Mouse (Mus musculus) hindbrain, embryonic 11.5 days (tissue): ENCODE measurements at regions not wholly inside any gene's neighbourhood (a gene's known extent, or its start where the extent isn't known, plus 50 kb on each side); places are given as distances from the start of the nearest gene placed in this dataset.

ENCODE experiments used
- ATAC-seq: fragments of 200-750 bp; cut with Nextera tagmentation; 2 replicates; pipeline ENCODE4 v1.8.0; 2017; ENCODE audit warnings: mild to moderate bottlenecking, moderate TSS enrichment, moderate library complexity; ENCODE audit not compliant: low FRiP score
- DNase-seq: peaks from one replicate; pipeline ENCODE4 v3.0.0-alpha.2; 2015; ENCODE audit warnings: low spot score
- H3K27ac ChIP-seq: fragments of 300-500 bp; sonication (generic); 2 replicates; pipeline ENCODE4 v1.5.1; 2014; ENCODE audit warnings: mild to moderate bottlenecking, low read depth, low read length
- H3K27me3 ChIP-seq: fragments of 300-500 bp; sonication (generic); 2 replicates; pipeline ENCODE4 v1.6.1; 2014; ENCODE audit warnings: mild to moderate bottlenecking, low read length, moderate library complexity, mixed read lengths; ENCODE audit not compliant: control insufficient read depth, insufficient read depth
- H3K36me3 ChIP-seq: fragments of 300-500 bp; sonication (generic); 2 replicates; pipeline ENCODE4 v1.6.1; 2014; ENCODE audit warnings: mild to moderate bottlenecking, low read length, moderate library complexity, mixed read lengths; ENCODE audit not compliant: control insufficient read depth, insufficient read depth
- H3K4me1 ChIP-seq: fragments of 300-500 bp; sonication (generic); replicated peaks from 2 replicates; pipeline ENCODE4 v1.6.1; 2014; ENCODE audit warnings: low read length, mixed read lengths; ENCODE audit not compliant: control insufficient read depth, insufficient read depth
- H3K4me2 ChIP-seq: fragments of 300-500 bp; sonication (generic); replicated peaks from 2 replicates; pipeline ENCODE4 v1.6.1; 2014; ENCODE audit warnings: mild to moderate bottlenecking, low read depth, low read length
- H3K4me3 ChIP-seq: fragments of 300-500 bp; sonication (generic); 2 replicates; pipeline ENCODE4 v1.5.1; 2014; ENCODE audit warnings: low read depth, low read length
- H3K9ac ChIP-seq: fragments of 300-500 bp; sonication (generic); 2 replicates; pipeline ENCODE4 v1.6.1; 2014; ENCODE audit warnings: low read depth, low read length
- H3K9me3 ChIP-seq: fragments of 300-500 bp; sonication (generic); 2 replicates; pipeline ENCODE4 v1.6.1; 2016; ENCODE audit warnings: low read length; ENCODE audit not compliant: control insufficient read depth
- WGBS: fragments of 180-500 bp; shearing (Covaris S2); extraction: QIAGEN DNeasy Blood & Tissue Kit; methylation state at CpG from one replicate; pipeline ENCODE4 v1.1.7; 2014; 5-methylcytosine and 5-hydroxymethylcytosine counted together

DNA sequence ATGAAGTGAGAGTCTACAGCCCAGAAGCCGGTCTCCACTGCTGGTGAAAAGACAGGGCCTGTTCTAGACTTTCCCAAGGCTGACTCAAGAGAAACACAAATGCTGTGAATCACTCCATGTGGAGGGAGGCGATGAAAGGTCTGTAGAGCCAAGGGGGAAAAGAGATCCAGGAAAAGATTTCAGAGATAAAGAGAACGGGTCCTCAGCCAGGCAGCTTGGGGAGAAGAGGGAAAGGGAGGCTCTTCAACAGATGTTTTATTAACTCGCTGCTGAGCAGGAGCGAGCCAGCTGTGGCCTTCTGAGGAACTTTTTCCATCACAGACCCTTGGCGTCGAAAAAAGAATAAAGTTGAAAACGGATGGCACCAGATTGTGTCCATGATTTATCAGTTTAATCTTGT is 500.7 kb upstream of the Tnp1 start:
- ATAC-seq: no peak

DNA sequence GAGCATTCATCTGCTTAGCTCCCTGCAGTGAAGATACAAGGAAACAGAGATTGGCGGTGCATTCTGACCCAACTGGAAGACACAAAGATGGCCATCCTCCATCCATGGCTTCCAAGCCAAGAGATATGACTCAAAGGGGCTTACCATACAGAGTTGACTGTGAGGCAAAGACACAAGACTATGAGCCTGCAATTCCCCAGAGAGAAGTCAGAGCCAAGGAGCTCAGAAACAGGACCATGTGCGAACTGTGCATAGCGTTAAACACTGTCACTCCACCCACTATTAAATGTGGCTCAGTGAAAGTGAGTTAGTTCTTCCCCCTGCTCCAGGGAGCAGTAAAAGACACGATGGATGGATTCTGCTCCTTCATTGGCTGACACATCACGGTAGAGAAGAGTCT is 500.1 kb upstream of the Tnp1 start:
- WGBS: 88% methylated on average over 5 of the region's 5 CpGs
- no peaks in the 10 kb centered on the region for H3K4me1 ChIP-seq
- H3K27ac ChIP-seq: no peak overlapping the region
- H3K27me3 ChIP-seq: no peaks in the 10 kb centered on the region
- H3K36me3 ChIP-seq: no peaks in the 10 kb centered on the region
- H3K4me2 ChIP-seq: no peak overlapping the region
- DNase-seq (no peak), ATAC-seq (no peak)
- H3K4me3 ChIP-seq: no peak overlapping the region
- H3K9ac ChIP-seq: no peak overlapping the region
- H3K9me3 ChIP-seq: no peaks in the 10 kb centered on the region

More for the DNA sequence above, 500.7 kb upstream of the Tnp1 start:
- Histone ChIP-seq H3K36me3 (no peaks in the 10 kb centered on the region), H3K9me3 (no peaks in the 10 kb centered on the region), H3K4me1 (no peaks in the 10 kb centered on the region), H3K9ac (no peak overlapping the region), H3K4me2 (no peak overlapping the region), H3K27ac (no peak overlapping the region), H3K27me3 (no peaks in the 10 kb centered on the region), H3K4me3 (no peak overlapping the region)
- WGBS: 78% methylated on average over 8 of the region's 8 CpGs
- DNase-seq: no peak

DNA sequence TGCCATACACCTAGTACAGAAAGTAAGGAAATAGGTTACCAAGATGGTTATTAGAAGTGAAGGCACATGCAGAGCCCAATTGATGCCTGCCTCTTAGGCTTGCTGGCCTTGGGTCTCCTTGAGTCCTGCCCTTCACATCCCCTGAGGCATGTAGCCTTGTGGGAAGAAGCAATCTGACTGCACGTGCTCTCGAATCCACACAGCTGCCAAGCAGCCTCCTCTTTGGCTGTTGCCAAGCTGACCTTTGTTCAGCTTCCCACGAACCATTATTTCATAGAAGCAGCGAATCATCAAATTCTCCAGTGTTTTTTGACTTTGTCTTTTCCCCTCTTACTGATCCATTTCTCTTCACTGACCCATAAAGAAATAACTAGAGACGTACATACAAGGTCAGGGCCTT is 498.1 kb upstream of the Tnp1 start:
- no peaks in the 10 kb centered on the region for H3K27me3 ChIP-seq
- H3K4me2 ChIP-seq: no peak overlapping the region
- no peak overlapping the region for H3K4me3 ChIP-seq
- no peak for DNase-seq
- H3K9me3 ChIP-seq: no peaks in the 10 kb centered on the region
- H3K36me3 ChIP-seq: no peaks in the 10 kb centered on the region
- 41% methylated on average over 5 of the region's 5 CpGs for WGBS
- H3K27ac ChIP-seq: no peak overlapping the region
- no peak for ATAC-seq
- no peaks in the 10 kb centered on the region for H3K4me1 ChIP-seq
- no peak overlapping the region for H3K9ac ChIP-seq

DNA sequence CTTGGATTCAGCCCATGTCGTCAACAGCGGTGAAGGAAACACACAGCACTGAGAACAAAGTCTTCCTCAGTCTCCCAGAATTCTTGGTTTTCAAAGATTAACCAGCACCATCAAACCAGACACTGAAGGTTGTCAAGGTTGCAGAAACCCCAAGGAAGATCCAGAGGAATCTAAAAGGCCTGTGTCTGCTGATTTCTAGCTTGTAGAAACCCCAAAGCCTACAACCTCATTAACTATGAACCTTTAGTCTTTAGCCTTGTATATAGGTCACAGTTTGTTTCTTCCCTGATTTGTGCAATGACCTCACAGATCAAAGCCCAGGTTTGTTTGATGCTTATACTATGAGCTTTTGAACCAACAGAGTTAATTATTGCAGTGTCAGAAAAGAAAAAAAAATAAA is 497.1 kb upstream of the Tnp1 start:
- no peak overlapping the region for H3K9ac ChIP-seq
- H3K4me1 ChIP-seq: no peaks in the 10 kb centered on the region
- no peaks in the 10 kb centered on the region for H3K9me3 ChIP-seq

DNA sequence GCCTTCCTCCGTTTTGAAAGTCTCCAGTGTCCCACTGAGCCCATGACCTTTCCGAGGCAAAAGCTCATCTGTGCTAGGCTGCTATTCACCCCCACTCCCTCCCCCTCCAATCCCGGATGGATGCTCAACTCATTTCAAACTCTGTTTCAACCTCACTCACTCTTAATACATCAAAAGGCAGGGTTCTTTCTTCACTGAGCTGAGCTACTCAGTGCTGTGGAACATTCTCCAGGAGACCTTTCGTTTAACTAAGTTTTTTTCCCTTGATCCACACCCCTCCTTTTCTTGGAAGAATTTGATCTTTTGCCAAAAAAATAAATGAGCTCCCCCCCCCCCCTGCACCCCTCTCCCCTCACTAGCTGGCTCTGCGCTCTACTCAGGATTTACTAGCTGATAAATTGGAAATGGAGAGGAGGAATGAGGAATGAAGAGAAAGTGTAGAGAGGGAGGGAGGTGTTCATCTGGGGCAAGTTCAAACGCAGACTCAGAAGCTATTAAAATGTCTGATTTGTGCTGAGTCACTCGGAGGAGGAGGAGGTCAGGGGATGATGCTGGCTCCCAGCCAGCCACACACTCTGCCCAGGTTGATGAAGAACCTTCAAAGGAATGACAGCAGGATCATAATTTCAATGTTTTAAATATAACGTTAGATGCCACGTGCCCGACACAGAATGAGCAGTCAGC is 491.5 kb upstream of the Tnp1 start:
- H3K4me2 ChIP-seq: no peak overlapping the region
- no peak overlapping the region for H3K4me3 ChIP-seq
- no peak overlapping the region for H3K27ac ChIP-seq
- no peak overlapping the region for H3K9ac ChIP-seq
- no peaks in the 10 kb centered on the region for H3K36me3 ChIP-seq
- DNase-seq (no peak), ATAC-seq (no peak)
- H3K4me1 ChIP-seq: no peaks in the 10 kb centered on the region
- 71% methylated on average over 10 of the region's 10 CpGs for WGBS
- H3K27me3 ChIP-seq: no peaks in the 10 kb centered on the region
- H3K9me3 ChIP-seq: no peaks in the 10 kb centered on the region

More for the DNA sequence above, 497.1 kb upstream of the Tnp1 start:
- no peaks in the 10 kb centered on the region for H3K36me3 ChIP-seq
- no peak overlapping the region for H3K4me3 ChIP-seq
- no peak overlapping the region for H3K4me2 ChIP-seq
- ATAC-seq: no peak
- WGBS: 96% methylated on average over 2 of the region's 2 CpGs
- DNase-seq: no peak
- H3K27ac ChIP-seq: no peak overlapping the region
- no peaks in the 10 kb centered on the region for H3K27me3 ChIP-seq

DNA sequence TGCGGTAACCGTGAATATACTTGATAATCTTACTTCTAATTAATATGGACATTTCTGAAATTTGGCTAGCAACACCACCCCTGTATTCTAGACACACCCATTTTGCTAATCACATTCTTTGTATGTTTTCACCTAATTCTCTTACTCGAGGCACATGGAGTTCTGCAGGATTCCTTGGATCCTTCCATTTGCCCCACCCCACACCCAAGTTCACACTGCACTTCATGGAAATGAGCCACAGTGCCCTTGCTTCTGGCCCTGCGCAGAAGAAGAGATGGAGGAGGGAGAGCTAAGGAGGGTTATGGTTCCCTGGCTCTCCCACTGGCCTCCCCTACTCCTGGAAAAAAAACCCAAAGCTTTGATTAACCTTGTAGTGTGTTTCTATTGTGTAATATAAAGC is 487.9 kb upstream of the Tnp1 start:
- Histone ChIP-seq H3K27ac (no peak overlapping the region), H3K9me3 (no peaks in the 10 kb centered on the region), H3K4me1 (no peaks in the 10 kb centered on the region), H3K36me3 (no peaks in the 10 kb centered on the region), H3K4me3 (no peak overlapping the region), H3K9ac (no peak overlapping the region), H3K4me2 (no peak overlapping the region), H3K27me3 (no peaks in the 10 kb centered on the region)
- DNase-seq (no peak), ATAC-seq (no peak)
- WGBS: 90% methylated on average over 4 of the region's 4 CpGs

DNA sequence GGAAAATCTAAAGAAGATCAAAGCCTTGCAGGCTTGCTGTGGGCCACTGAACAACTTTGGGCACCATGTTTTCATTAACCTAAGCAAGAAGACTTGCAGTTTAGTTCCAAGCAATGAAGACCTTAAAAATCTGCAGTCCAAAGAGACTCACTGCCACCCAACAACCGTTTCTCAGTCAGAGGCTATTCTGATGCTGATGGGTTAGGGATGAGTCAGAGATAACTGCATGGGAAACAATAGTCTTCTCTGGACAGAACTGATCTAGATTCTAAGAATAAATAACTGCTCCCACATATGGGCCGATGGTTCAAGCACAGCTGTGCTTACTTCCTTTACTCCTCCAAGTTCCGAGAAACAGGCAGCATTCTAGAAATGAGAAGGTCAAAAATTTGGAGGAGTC is 485.0 kb upstream of the Tnp1 start:
- no peaks in the 10 kb centered on the region for H3K27me3 ChIP-seq
- no peak overlapping the region for H3K4me2 ChIP-seq
- H3K9me3 ChIP-seq: no peaks in the 10 kb centered on the region
- H3K4me3 ChIP-seq: no peak overlapping the region
- no peak overlapping the region for H3K9ac ChIP-seq
- no peak overlapping the region for H3K27ac ChIP-seq
- H3K36me3 ChIP-seq: no peaks in the 10 kb centered on the region
- ATAC-seq (no peak), DNase-seq (no peak)
- WGBS: 74% methylated on average over 3 of the region's 3 CpGs
- no peaks in the 10 kb centered on the region for H3K4me1 ChIP-seq

DNA sequence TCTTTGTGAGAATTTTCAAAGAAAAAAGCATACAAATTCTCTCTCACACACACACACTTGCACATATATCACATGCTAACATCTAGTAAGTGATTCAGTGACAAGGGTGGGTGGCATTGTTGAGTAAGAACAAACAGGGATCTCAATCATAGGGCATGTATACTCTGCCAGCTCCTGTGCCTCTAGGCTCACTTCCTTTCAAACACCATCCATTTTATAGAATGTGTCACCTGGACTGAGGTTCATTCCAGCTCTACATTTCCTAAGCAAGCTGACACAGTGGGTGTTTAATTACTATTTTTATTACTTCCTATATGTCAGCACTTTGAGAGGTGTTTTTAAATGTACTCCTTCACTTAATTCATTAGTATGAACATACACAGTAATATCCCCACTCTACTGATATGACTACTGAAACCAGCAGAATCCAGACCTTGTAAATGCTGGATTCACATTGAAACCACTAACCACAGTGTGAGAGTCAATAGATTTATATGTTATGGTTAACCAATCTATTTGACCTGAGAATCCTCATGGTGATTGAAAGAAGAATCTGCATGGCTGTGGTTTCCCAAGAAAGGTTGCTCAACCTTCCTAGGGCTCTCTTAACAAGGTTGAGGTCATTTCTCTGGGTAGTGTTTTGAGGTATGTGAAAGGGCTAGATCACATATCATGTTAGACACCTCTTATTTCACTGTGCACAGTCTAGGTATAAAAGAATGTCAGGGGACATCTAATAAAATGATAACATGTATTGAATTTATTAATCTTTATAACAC is 480.5 kb upstream of the Tnp1 start:
- H3K27ac ChIP-seq: no peak overlapping the region
- H3K27me3 ChIP-seq: no peaks in the 10 kb centered on the region
- ATAC-seq (no peak), DNase-seq (no peak)
- H3K4me2 ChIP-seq: no peak overlapping the region
- H3K4me3 ChIP-seq: no peak overlapping the region
- no peak overlapping the region for H3K9ac ChIP-seq
- no peaks in the 10 kb centered on the region for H3K4me1 ChIP-seq
- no peaks in the 10 kb centered on the region for H3K36me3 ChIP-seq
- H3K9me3 ChIP-seq: no peaks in the 10 kb centered on the region

DNA sequence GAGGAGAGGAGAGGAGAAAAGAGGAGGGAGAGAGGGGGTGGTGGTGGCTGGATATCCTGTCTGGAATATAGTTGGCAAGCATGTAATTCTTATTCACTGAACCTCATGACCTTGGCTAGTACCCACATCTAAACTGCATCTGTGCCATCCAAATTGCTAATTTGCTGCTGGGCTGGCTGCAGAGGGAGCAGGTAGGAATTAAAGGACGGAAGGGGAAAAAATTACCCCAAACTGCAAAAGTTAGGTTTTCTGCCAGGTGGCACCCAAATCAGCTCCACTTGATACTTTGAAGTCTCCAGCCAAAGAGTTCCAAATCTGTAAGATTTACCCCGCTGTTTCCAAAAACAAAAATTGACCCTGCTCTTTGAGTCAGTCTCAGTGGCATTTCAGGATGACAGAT is 466.2 kb upstream of the Tnp1 start:
- WGBS: 78% methylated on average over 2 of the region's 2 CpGs

More for the DNA sequence above, 466.2 kb upstream of the Tnp1 start:
- ATAC-seq (no peak), DNase-seq (no peak)
- Histone ChIP-seq H3K36me3 (no peaks in the 10 kb centered on the region), H3K4me2 (no peak overlapping the region), H3K27me3 (no peaks in the 10 kb centered on the region), H3K9me3 (no peaks in the 10 kb centered on the region), H3K9ac (no peak overlapping the region), H3K4me3 (no peak overlapping the region), H3K27ac (no peak overlapping the region), H3K4me1 (no peaks in the 10 kb centered on the region)
